Mouse (Mus musculus): ENCODE measurements at regions not wholly inside any gene's neighbourhood (a gene's known extent, or its start where the extent isn't known, plus 50 kb on each side); places are given as distances from the start of the nearest gene placed in this dataset.
"Not testable (repeated sequence)": the region's sequence is repeated elsewhere in the genome, so short reads cannot be mapped to it uniquely, and the experiment has no call there.

DNA sequence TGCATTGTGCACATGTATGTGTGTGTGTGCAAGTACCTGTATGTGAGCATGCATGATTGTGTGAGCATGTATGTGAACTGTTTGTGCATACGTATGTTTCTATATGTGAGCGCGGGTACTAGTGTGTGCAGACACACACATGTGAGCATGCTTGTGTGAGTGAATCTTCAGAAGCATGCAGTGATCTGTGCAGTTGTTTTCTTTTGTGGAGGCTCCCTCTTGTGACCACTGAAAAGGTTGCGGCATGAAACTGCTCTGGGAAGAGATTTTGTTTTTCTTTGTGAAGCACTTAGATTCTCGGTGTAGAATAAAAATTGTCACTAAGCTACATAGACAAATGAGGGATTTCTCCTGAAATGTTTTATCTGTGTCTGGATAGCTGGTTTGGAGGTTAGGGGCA, 189.2 kb upstream of the Rapgef5 start:
- DNase-seq (ENCODE audit: low spot score): not testable (repeated sequence)

GRCm38 (mm10) chr12:117330418-117330817, 185.9 kb upstream of the Rapgef5 start:
- no peak for DNase-seq (ENCODE audit: low spot score)

GRCm38 (mm10) chr12:117336856-117337255, 179.4 kb upstream of the Rapgef5 start:
- DNase-seq (ENCODE audit: low spot score): no peak

DNA sequence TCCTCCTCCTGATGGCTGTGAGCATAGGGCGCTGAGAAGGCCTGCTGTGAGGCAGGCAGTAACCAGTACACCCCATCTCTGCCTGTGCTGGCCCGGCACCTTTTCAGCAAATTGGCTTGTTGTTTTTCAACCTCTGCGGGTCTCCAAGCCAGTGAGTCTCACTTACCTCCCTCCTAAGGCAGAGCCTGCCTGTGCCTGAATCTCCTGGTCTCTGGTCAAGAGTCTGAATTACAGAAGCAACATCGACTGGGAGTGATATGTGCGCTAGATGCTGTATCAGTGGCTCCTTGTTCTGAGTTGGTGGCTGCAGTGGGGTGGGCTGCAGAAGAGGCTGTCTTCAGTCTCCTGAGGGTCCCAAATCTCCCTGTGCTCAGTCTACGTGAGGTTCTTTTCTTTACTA, 174.0 kb upstream of the Rapgef5 start:
- DNase-seq (ENCODE audit: low spot score): no peak

- DNase-seq (ENCODE audit: low spot score): no peak
These were observed 173.2 kb upstream of the Rapgef5 start for GRCm38 (mm10) chr12:117343121-117343520.

- DNase-seq (ENCODE audit: low spot score): not testable (repeated sequence)
These were observed 172.7 kb upstream of the Rapgef5 start for GRCm38 (mm10) chr12:117343605-117344004.

DNA sequence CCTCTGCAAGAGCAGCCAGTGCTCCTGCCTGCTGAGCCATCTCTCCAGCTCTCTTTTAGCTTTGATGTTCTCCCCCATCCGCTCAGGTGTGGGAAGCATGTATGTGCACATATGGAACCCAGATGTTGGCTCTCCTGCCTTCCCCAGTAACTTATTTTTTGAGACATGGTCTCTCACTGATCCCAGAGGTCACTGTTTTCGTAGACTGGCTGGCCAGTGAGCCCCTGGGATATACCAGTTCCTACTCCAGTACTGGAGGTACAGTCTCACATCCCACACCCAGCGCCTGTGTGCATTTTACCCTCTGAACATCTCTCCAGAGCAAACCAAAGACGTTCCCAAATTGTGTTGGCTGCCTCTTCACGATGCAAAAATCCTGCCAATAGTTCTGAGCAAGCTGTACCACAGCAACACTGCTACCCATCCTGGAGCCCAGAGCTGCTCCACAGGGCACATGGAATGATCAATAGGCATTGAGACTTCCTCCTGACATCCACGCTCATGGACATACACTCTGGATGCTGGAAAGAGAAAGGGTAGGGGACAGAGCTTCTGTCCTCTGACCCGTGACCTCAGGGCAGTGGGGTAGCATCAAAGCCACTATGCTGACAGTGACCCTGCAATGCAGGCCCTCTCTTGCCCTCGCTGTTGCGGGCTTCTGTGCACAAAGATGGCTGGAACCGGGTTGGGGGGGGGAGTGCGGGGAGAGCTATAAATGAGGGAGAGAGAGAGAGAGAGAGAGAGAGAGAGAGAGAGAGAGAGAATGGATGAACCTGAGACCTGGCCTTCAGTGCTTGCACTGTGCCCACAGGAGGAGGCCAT, 171.8 kb upstream of the Rapgef5 start:
- no peak for DNase-seq (ENCODE audit: low spot score)

DNA sequence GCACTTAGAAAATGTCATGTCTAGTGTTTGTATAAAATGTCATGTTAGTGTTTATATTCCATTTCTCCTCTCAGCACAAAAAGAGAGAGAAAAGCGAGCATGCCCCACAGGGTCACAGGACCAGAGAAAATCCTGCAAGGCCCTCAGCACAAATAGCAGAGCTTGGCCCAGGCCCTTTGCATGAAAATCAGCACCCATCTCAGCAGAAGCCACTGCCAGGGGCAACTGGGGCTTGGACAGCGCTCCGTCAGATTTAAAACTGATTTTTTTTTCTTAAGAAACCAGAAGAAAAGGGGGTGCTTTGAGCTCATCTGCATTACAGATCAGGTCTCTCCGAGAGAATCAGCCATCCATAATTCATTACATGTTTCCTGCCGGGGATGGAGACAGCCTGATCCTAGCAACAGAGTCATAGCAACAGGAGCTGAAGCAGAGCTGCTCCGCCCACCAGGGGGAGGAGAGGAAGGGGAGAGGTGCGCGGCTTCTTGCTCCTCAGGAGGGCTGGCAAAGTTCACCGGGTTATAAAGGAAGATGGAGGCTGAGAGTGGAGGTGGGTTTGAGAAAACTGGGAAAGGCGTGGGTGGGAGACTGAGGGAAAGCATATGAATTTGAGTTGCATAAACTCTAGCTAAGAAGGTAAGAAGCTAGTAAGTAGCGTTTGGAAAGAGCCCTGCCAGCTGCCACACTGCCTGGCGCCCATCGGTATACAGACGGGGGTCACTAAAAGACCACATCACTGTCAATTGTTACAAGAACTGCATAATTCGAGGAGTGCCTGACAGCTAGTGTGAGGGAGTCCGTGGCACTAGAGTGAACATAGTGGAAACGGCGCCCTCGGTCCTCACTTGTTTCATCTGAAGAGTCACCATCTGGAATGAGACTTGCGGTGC, 170.9 kb upstream of the Rapgef5 start:
- DNase-seq (ENCODE audit: low spot score): no peak

GRCm38 (mm10) chr12:117346091-117346490, 170.2 kb upstream of the Rapgef5 start:
- no peak for DNase-seq (ENCODE audit: low spot score)

DNA sequence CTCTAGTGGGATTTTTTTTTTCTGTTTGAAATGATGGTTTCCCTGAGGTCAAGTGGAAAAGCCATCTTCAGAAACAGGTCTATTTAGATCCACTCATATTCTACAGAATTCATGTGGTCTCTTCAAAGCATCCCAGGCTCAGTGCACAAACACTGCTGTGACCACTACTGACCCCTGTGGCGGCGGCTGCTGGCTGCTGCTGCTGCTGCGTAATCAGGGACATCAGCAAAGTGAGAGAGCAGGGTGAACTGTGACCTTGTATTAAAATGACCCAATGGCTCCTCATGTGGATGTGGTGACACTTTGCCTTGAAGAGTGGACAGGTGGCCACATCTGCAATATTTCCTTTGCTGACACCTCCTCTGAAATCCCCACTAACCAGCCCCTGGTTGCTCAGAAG, 169.1 kb upstream of the Rapgef5 start:
- no peak for DNase-seq (ENCODE audit: low spot score)

DNA sequence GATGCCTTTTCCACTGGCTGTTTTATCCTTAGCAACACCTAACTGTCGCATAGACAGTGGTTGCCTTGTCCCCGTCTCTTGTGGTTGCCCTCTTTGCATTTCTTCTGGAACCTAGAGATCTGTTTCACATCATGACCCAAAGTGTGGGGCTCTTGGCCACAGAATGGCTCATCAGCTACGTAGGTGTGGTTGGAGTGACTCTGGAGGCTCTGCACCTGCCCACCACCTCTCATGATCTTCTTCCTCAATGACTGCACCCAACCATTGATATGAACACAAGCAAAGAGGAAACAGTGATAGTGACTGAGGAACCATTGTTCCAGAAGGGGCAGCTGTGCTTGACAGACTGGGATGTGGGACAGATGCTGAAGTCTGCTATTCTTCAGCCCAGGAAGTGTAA, 167.8 kb upstream of the Rapgef5 start:
- no peak for DNase-seq (ENCODE audit: low spot score)

- DNase-seq (ENCODE audit: low spot score): no peak
These were observed 164.4 kb upstream of the Rapgef5 start for GRCm38 (mm10) chr12:117351900-117352299.

DNA sequence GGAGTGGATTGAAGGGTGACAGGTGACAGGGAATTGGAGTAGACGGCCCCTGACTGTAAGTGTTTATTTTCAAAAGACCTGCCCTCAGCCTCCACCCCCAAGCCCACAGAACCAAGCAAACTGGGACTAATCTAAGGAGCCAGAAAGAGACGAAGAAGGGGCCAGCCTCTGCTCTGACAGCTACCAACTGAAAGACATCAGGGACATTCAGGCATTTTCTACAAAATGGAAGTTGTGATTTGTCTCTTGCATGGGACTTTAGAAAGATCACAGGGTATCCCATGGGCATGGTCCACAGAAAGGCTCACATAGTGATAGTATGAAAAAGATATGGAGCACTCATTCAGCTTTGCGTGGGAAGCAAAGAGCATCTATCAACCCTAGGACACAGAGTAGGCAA, 163.8 kb upstream of the Rapgef5 start:
- no peak for DNase-seq (ENCODE audit: low spot score)

- no peak for DNase-seq (ENCODE audit: low spot score)
These were observed 163.3 kb upstream of the Rapgef5 start for GRCm38 (mm10) chr12:117352938-117353337.

GRCm38 (mm10) chr12:117357811-117358210, 158.5 kb upstream of the Rapgef5 start:
- no peak for DNase-seq (ENCODE audit: low spot score)

- DNase-seq (ENCODE audit: low spot score): no peak
These were observed 157.4 kb upstream of the Rapgef5 start for GRCm38 (mm10) chr12:117358891-117359290.

GRCm38 (mm10) chr12:117360215-117360614, 156.1 kb upstream of the Rapgef5 start:
- no peak for DNase-seq (ENCODE audit: low spot score)

GRCm38 (mm10) chr12:117361826-117362225, 154.5 kb upstream of the Rapgef5 start:
- DNase-seq (ENCODE audit: low spot score): no peak

DNA sequence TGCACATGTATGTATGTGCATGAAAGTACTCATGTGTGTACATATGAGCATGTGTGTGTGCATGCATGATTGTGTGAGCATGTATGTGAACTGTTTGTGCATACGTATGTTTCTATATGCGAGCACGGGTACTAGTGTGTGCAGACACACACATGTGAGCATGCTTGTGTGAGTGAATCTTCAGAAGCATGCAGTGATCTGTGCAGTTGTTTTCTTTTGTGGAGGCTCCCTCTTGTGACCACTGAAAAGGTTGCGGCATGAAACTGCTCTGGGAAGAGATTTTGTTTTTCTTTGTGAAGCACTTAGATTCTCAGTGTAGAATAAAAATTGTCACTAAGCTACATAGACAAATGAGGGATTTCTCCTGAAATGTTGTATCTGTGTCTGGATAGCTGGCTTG, 152.8 kb upstream of the Rapgef5 start:
- DNase-seq (ENCODE audit: low spot score): not testable (repeated sequence)

DNA sequence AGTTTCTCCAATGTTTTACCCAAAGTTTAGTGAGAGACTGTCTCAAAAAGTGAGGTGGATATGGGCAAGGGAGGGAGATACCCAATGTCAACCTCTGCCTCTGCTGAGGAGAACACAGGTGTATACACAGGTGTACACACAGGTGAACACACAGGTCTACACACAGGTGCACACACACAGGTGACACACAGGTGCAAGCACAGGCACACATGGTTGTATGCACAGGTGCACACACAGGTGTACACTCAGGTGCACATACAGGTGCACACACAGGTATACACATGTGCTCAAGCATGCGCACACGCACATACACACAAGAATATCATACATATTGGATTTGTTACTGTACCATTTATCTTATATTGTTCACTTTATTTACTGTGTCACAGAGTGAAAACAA, 151.1 kb upstream of the Rapgef5 start:
- DNase-seq (ENCODE audit: low spot score): no peak

DNA sequence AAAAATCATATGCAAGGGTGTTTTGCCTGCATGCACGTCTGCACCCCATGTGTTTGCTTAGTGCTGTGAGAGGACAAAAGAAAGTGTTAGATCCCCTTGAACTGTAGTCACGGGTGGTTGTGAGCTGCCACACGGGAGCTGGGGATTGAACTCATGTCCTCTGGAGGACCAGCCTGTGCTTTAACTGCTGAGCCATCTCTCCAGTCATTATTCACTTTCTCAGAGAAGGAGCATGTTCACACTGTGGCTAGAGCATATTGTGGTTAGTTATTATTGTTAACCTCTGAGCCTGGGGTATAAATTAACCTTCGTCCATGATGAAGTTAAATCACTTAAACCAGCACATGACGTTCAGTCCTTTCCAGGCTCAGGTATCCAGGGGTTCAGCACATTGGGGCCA, 150.4 kb upstream of the Rapgef5 start:
- no peak for DNase-seq (ENCODE audit: low spot score)

- no peak for DNase-seq (ENCODE audit: low spot score)
These were observed 137.9 kb upstream of the Rapgef5 start for GRCm38 (mm10) chr12:117378297-117378887.

Measured in urinary bladder, postnatal 25 days (tissue).